Mouse (Mus musculus): ENCODE data around the gene Fmnl2. TPM values are rescaled to one million over a fixed set of nuclear protein-coding genes. Genes with fewer than 3 reads are reported as not detected.

Gene Fmnl2
- total and polyA plus RNA-seq, 3 experiments = 1.2 to 6.3 (median 4.5) TPM

DNA sequence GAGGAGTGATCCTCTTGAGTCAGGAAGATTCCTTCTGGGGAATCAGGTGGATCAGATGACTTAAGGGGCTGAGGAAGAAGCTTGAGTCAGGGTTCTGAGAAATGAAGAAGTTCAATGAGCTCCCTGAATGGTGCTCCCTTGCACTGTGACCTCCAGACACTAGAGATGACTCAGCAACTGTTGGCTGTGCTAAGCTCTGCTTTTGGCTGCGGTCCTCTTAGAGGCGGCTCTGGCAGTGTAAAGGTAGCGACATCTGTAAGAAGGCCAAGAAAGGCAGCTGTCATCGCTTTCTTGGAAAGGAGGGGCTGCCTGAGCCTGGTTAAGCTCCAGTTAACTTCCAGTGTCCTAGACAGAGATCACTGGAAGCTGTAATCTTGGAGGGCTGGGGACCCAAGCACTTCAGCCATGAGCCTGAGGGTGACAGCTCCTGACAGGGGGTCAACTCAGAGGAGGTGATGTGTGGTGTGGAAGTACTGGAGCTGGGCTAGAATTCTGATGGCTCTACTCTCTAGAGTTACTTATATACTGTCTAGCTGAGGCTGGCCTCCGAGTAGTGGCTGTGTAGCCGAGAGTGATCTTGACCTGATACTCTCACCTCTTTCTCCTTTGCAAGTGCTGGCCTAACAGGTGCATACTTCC is 37.4 kb downstream of the Fmnl2 start:
- H3K36me3 ChIP-seq (ENCODE audit: control insufficient read depth, insufficient read depth, low read length) = no peaks in the 10 kb centered on the region; the same call in 1 of the 2 replicates

DNA sequence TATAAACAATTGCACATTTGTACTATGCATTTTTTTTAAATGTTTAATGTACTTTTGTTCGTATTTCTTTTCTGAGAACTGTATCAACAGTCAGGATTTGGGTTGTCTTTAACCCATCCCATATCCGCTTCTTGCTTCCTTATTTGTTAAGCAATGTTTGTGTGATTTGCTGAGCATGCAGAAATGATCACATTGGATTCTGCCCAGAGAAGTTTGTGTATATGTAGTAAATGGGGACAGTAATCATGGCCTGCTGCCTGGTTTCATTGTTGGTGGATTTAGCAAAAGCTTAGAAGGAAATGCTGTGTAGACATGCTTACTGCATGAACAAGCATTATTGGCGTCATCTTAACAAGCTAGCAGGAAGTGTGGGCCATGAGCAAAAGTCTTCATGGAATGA is 39.3 kb downstream of the Fmnl2 start:
- H3K9ac ChIP-seq (ENCODE audit: low read depth, low read length) = no peak overlapping the region
- H3K79me2 ChIP-seq (replicated peaks; ENCODE audit: control insufficient read depth, insufficient read depth, low read length) = no peaks in the 10 kb centered on the region
- WGBS = 74% methylated on average over 3 of the region's 3 CpGs
- no peak for DNase-seq
- no peak overlapping the region for H3K27ac ChIP-seq
- no peaks in the 10 kb centered on the region for H3K27me3 ChIP-seq (ENCODE audit: control insufficient read depth, insufficient read depth, low read length)
- no peak overlapping the region for H3K4me3 ChIP-seq
- TF ChIP-seq EP300 (IDR thresholded peaks at IDR 0.05; ENCODE audit: insufficient read depth, low read depth, low read length) (no peak), CTCF (IDR thresholded peaks at IDR 0.05) (no peak), POLR2A (IDR thresholded peaks at IDR 0.05; ENCODE audit: insufficient read depth, low read depth, low read length) (no peak)
- intact Hi-C loops (cut with DNase I) = no loop called here
- H3K4me1 ChIP-seq (ENCODE audit: control insufficient read depth, insufficient read depth, low read length) = peaks cover 10% of the 10 kb centered on the region
- H3K36me3 ChIP-seq (ENCODE audit: control insufficient read depth, insufficient read depth, low read length) = no peaks in the 10 kb centered on the region; the same call in 1 of the 2 replicates

More for the DNA sequence above, 37.4 kb downstream of the Fmnl2 start:
- no peak overlapping the region for H3K9ac ChIP-seq (ENCODE audit: low read depth, low read length)
- H3K27ac ChIP-seq = no peak overlapping the region
- DNase-seq = peak; percentile 69 to 80
- H3K4me3 ChIP-seq = no peak overlapping the region
- WGBS = 27% methylated on average over 6 of the region's 6 CpGs
- TF ChIP-seq POLR2A (IDR thresholded peaks at IDR 0.05; ENCODE audit: insufficient read depth, low read depth, low read length) (no peak), CTCF (IDR thresholded peaks at IDR 0.05) (no peak), EP300 (IDR thresholded peaks at IDR 0.05; ENCODE audit: insufficient read depth, low read depth, low read length) (no peak)
- intact Hi-C loops (cut with DNase I) = no loop called here
- no peaks in the 10 kb centered on the region for H3K79me2 ChIP-seq (replicated peaks; ENCODE audit: control insufficient read depth, insufficient read depth, low read length)
- H3K4me1 ChIP-seq (ENCODE audit: control insufficient read depth, insufficient read depth, low read length) = peaks cover 10% of the 10 kb centered on the region
- H3K27me3 ChIP-seq (ENCODE audit: control insufficient read depth, insufficient read depth, low read length) = no peaks in the 10 kb centered on the region

DNA sequence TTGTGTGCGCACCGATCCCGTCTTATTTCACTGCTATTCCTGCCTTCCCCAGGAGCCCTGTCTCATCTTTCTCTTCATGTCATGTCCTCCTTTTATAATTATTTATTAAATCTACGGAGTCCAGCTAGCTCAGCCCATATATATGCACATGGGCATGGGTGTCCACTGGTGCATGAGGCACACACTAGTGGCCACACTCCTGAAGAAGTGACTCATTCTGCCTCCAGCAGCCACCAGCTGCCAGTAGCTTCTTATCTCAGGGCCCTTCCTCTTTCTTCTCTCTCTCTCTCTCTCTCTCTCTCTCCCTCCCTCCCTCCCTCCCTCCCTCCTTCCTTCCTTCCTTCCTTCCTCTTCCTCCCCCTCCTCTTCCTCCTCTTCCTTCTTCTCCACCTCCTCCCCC is 43.1 kb downstream of the Fmnl2 start:
- Histone ChIP-seq H3K9ac (ENCODE audit: low read depth, low read length) (no peak overlapping the region), H3K27me3 (ENCODE audit: control insufficient read depth, insufficient read depth, low read length) (no peaks in the 10 kb centered on the region), H3K4me1 (ENCODE audit: control insufficient read depth, insufficient read depth, low read length) (peaks cover 2% of the 10 kb centered on the region; the same call in 1 of the 2 replicates), H3K27ac (no peak overlapping the region), H3K79me2 (replicated peaks; ENCODE audit: control insufficient read depth, insufficient read depth, low read length) (no peaks in the 10 kb centered on the region), H3K36me3 (ENCODE audit: control insufficient read depth, insufficient read depth, low read length) (no peaks in the 10 kb centered on the region), H3K4me3 (no peak overlapping the region)
- intact Hi-C loops (cut with DNase I) = no loop called here
- no peak for DNase-seq
- 98% methylated on average over 4 of the region's 4 CpGs for WGBS
- TF ChIP-seq EP300 (IDR thresholded peaks at IDR 0.05; ENCODE audit: insufficient read depth, low read depth, low read length) (no peak), POLR2A (IDR thresholded peaks at IDR 0.05; ENCODE audit: insufficient read depth, low read depth, low read length) (no peak), CTCF (IDR thresholded peaks at IDR 0.05) (no peak)

DNA sequence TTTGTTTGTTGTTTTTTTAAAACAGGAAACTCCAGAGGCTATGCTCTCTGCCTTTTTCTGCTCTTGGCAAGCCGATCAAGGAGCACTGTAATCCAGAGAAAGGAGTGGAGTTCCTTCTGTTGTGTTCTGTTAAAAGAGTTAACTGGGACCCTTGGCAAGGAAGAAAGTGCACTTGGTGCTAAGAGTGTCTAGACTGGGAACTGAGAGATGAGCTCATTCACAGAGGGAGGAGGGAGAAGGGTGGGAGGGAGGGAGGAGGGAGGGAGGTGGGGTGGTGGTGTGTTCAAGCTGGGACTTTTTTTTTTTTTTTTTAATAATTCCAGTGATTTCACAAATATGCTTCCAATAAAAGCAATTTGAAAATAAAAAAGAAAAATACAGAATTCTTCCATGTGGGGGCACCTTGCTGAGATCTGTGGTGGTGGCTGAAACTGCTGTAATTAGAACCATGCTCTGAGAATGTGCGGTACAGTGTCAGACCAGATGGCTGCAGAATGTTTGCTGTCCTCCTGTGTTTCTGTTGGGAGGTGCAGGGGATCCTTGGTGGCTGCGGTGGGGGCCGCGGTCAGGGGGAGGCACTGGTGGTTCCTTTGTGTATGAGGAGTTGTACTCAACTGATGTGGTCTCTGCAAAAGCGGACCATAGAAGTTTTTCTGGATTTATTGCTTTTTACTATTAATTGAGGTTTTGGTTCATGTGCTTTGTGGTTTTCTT is 43.8 kb downstream of the Fmnl2 start:
- no peak for DNase-seq
- Histone ChIP-seq H3K27ac (no peak overlapping the region), H3K4me1 (ENCODE audit: control insufficient read depth, insufficient read depth, low read length) (no peaks in the 10 kb centered on the region), H3K27me3 (ENCODE audit: control insufficient read depth, insufficient read depth, low read length) (no peaks in the 10 kb centered on the region), H3K36me3 (ENCODE audit: control insufficient read depth, insufficient read depth, low read length) (no peaks in the 10 kb centered on the region), H3K79me2 (replicated peaks; ENCODE audit: control insufficient read depth, insufficient read depth, low read length) (no peaks in the 10 kb centered on the region), H3K4me3 (no peak overlapping the region), H3K9ac (ENCODE audit: low read depth, low read length) (no peak overlapping the region)
- TF ChIP-seq POLR2A (IDR thresholded peaks at IDR 0.05; ENCODE audit: insufficient read depth, low read depth, low read length) (no peak), CTCF (IDR thresholded peaks at IDR 0.05) (no peak), EP300 (IDR thresholded peaks at IDR 0.05; ENCODE audit: insufficient read depth, low read depth, low read length) (no peak)
- intact Hi-C loops (cut with DNase I) = no loop called here
- 89% methylated on average over 6 of the region's 6 CpGs for WGBS

DNA sequence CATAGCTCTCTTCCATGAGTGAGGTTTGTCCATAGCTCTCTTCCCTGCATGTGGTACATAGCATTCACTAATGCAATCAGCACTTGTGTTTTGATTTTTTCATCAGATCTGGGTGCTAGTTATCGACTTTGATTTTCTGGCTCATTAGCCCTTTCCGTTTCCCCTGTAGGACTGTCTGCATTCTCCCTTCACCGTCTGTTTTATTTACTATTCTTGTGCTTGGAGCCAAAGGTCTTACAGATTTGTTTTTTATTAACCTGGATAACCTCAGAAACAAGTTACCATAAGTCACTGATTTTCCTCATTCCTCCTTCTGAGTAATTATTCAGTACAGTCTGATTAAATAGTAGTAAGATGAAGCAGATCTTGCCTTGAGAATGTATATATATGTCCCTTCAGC is 44.8 kb downstream of the Fmnl2 start:
- Histone ChIP-seq H3K9ac (ENCODE audit: low read depth, low read length) (no peak overlapping the region), H3K4me3 (no peak overlapping the region), H3K36me3 (ENCODE audit: control insufficient read depth, insufficient read depth, low read length) (no peaks in the 10 kb centered on the region), H3K79me2 (replicated peaks; ENCODE audit: control insufficient read depth, insufficient read depth, low read length) (no peaks in the 10 kb centered on the region), H3K27ac (no peak overlapping the region), H3K27me3 (ENCODE audit: control insufficient read depth, insufficient read depth, low read length) (no peaks in the 10 kb centered on the region), H3K4me1 (ENCODE audit: control insufficient read depth, insufficient read depth, low read length) (no peaks in the 10 kb centered on the region)
- DNase-seq = no peak
- 85% methylated on average over 3 of the region's 3 CpGs for WGBS
- intact Hi-C loops (cut with DNase I) = no loop called here
- TF ChIP-seq EP300 (IDR thresholded peaks at IDR 0.05; ENCODE audit: insufficient read depth, low read depth, low read length) (no peak), POLR2A (IDR thresholded peaks at IDR 0.05; ENCODE audit: insufficient read depth, low read depth, low read length) (no peak), CTCF (IDR thresholded peaks at IDR 0.05) (no peak)

Data from heart, adult 2 months (tissue).